Mouse (Mus musculus) left cerebral cortex, adult 2 months (tissue): ENCODE results near the gene Fat3. TPM values are rescaled to one million over a fixed set of nuclear protein-coding genes. Genes with fewer than 3 reads are reported as not detected.
A peak's percentile ranks its signal among the peaks of the same experiment; 100 is the strongest.

Source experiments
- DNase-seq, 2 experiments: peaks; one replicate each; pipeline ENCODE4 v3.0.0; 2021 to 2022; ENCODE audit warnings: low spot score in 2 of 2, mixed read lengths in 1 of 2; ENCODE audit errors: extremely low spot score in 1 of 2
- H3K27ac ChIP-seq: fragments of 200-600 bp; 2 replicates; pipeline ENCODE4 v1.8.1; 2022
- H3K4me3 ChIP-seq: fragments of 200-600 bp; 2 replicates; pipeline ENCODE4 v1.8.1; 2022
- CTCF ChIP-seq: fragments of 200-600 bp; IDR thresholded peaks from 2 replicates; pipeline ENCODE4 v1.8.1; 2022; ENCODE audit warnings: antibody characterized with exemption, mild to moderate bottlenecking, moderate library complexity
- intact Hi-C: fragments of 180-260 bp; cut with DNase I; formaldehyde crosslinking; loops from one replicate; pipeline ENCODE4 v1.15.1; 2025
- total RNA-seq, 2 experiments: library from RNA; stranded (reverse); gene quantifications; 2 replicates each; pipeline ENCODE4 v1.2.3; 2021

Fat3 gene
- total RNA-seq, 2 experiments from 2014 or later = 76.4 to 77.4 TPM

GRCm38 (mm10) chr9:16304949-16305348, 196.1 kb downstream of the Fat3 start:
- intact Hi-C loops = no loop called here
- no peak for DNase-seq
- no peak for TF ChIP-seq CTCF
- H3K4me3 ChIP-seq = no peak overlapping the region
- H3K27ac ChIP-seq = no peak overlapping the region

GRCm38 (mm10) chr9:16302484-16302883, 198.6 kb downstream of the Fat3 start:
- no peak for DNase-seq
- H3K4me3 ChIP-seq = no peak overlapping the region
- H3K27ac ChIP-seq = no peak overlapping the region
- no peak for TF ChIP-seq CTCF
- intact Hi-C loops = no loop called here

- intact Hi-C loops = no loop called here
- no peak overlapping the region for H3K27ac ChIP-seq
- no peak for TF ChIP-seq CTCF
- no peak for DNase-seq
- H3K4me3 ChIP-seq = no peak overlapping the region
Observed at GRCm38 (mm10) chr9:16297935-16298334, 203.2 kb downstream of the Fat3 start.

- TF ChIP-seq CTCF = no peak
- intact Hi-C loops = no loop called here
- Histone ChIP-seq H3K4me3 (no peak overlapping the region), H3K27ac (no peak overlapping the region)
- no peak for DNase-seq
Observed at GRCm38 (mm10) chr9:16293928-16294806, 206.9 kb downstream of the Fat3 start.

GRCm38 (mm10) chr9:16292492-16292891, 208.6 kb downstream of the Fat3 start:
- no peak for DNase-seq

GRCm38 (mm10) chr9:16290911-16291310, 210.2 kb downstream of the Fat3 start:
- intact Hi-C loops = no loop called here
- no peak for TF ChIP-seq CTCF
- Histone ChIP-seq H3K27ac (no peak overlapping the region), H3K4me3 (no peak overlapping the region)
- DNase-seq = no peak

More at GRCm38 (mm10) chr9:16292492-16292891, 208.6 kb downstream of the Fat3 start:
- intact Hi-C loops = no loop called here
- TF ChIP-seq CTCF = no peak
- Histone ChIP-seq H3K27ac (no peak overlapping the region), H3K4me3 (no peak overlapping the region)

- no peak overlapping the region for H3K4me3 ChIP-seq
- no peak for TF ChIP-seq CTCF
- no peak for DNase-seq
- intact Hi-C loops = loop anchor here (1.0 to 5.0 kb wide), 4 partner anchors 23 to 1110 kb away; no protein-coding TSS in a partner anchor
- H3K27ac ChIP-seq = peak overlapping the region; percentile 38; the same call in 1 of the 2 replicates
Observed at GRCm38 (mm10) chr9:16283033-16283432, 218.1 kb downstream of the Fat3 start.

- no peak for DNase-seq
- intact Hi-C loops = loop anchor here (2.0 to 5.0 kb wide), 3 partner anchors 170 to 1110 kb away; no protein-coding TSS in a partner anchor
- H3K4me3 ChIP-seq = no peak overlapping the region
- TF ChIP-seq CTCF = no peak
- peak overlapping the region; percentile 45; the same call in 1 of the 2 replicates for H3K27ac ChIP-seq
Observed at GRCm38 (mm10) chr9:16282291-16282804, 218.7 kb downstream of the Fat3 start.

GRCm38 (mm10) chr9:16275589-16275988, 225.5 kb downstream of the Fat3 start:
- no peak for TF ChIP-seq CTCF
- Histone ChIP-seq H3K27ac (no peak overlapping the region), H3K4me3 (no peak overlapping the region)
- DNase-seq = no peak
- intact Hi-C loops = no loop called here

- H3K4me3 ChIP-seq = no peak overlapping the region
- DNase-seq = no peak
- TF ChIP-seq CTCF = no peak
- no peak overlapping the region for H3K27ac ChIP-seq
- intact Hi-C loops = no loop called here
Observed at GRCm38 (mm10) chr9:16274130-16274529, 227.0 kb downstream of the Fat3 start.

- TF ChIP-seq CTCF = no peak
- Histone ChIP-seq H3K27ac (no peak overlapping the region), H3K4me3 (no peak overlapping the region)
- intact Hi-C loops = no loop called here
- DNase-seq = no peak
Observed at GRCm38 (mm10) chr9:16272810-16273209, 228.3 kb downstream of the Fat3 start.

- no peak for TF ChIP-seq CTCF
- Histone ChIP-seq H3K4me3 (no peak overlapping the region), H3K27ac (no peak overlapping the region; the same call in 1 of the 2 replicates)
- no peak for DNase-seq
- intact Hi-C loops = no loop called here
Observed at GRCm38 (mm10) chr9:16270768-16271114, 230.3 kb downstream of the Fat3 start.
